Mouse (Mus musculus) heart, embryonic 13.5 days (tissue): ENCODE data around the gene Ccdc28b. TPM values are rescaled to one million over a fixed set of nuclear protein-coding genes. Genes with fewer than 3 reads are reported as not detected.

Experiments
- ATAC-seq: fragments of 200-750 bp; cut with Nextera tagmentation; 2 replicates; pipeline ENCODE4 v1.8.0; 2017; ENCODE audit warnings: moderate TSS enrichment; ENCODE audit not compliant: insufficient number of reproducible peaks, low FRiP score, low TSS enrichment; ENCODE audit errors: extremely low read depth
- H3K27ac ChIP-seq: fragments of 300-500 bp; sonication (generic); replicated peaks from 2 replicates; pipeline ENCODE4 v1.5.1; 2015; ENCODE audit warnings: moderate library complexity, mild to moderate bottlenecking, inconsistent platforms
- H3K27me3 ChIP-seq: fragments of 300-500 bp; sonication (generic); replicated peaks from 2 replicates; pipeline ENCODE4 v1.6.1; 2015; ENCODE audit warnings: mild to moderate bottlenecking, inconsistent platforms
- H3K36me3 ChIP-seq: fragments of 300-500 bp; sonication (generic); 2 replicates; pipeline ENCODE4 v1.6.1; 2015; ENCODE audit warnings: mild to moderate bottlenecking, inconsistent platforms
- H3K4me1 ChIP-seq: fragments of 300-500 bp; sonication (generic); 2 replicates; pipeline ENCODE4 v1.6.1; 2015; ENCODE audit warnings: inconsistent platforms
- H3K4me2 ChIP-seq: fragments of 300-500 bp; sonication (generic); 2 replicates; pipeline ENCODE4 v1.6.1; 2015; ENCODE audit warnings: inconsistent platforms, mild to moderate bottlenecking, moderate library complexity
- H3K4me3 ChIP-seq: fragments of 300-500 bp; sonication (generic); 2 replicates; pipeline ENCODE4 v1.5.1; 2015; ENCODE audit warnings: moderate library complexity, mild to moderate bottlenecking, inconsistent platforms
- H3K9ac ChIP-seq: fragments of 300-500 bp; sonication (generic); 2 replicates; pipeline ENCODE4 v1.6.1; 2015; ENCODE audit warnings: inconsistent platforms, mild to moderate bottlenecking, moderate library complexity
- H3K9me3 ChIP-seq: fragments of 300-500 bp; sonication (generic); 2 replicates; pipeline ENCODE4 v1.6.1; 2016; ENCODE audit warnings: inconsistent platforms
- WGBS: fragments of 180-500 bp; shearing (Covaris S2); methylation state at CpG from one replicate; pipeline ENCODE4 v1.1.7; 2015; ENCODE audit warnings: mixed read lengths; 5-methylcytosine and 5-hydroxymethylcytosine counted together
- polyA plus RNA-seq: library from polyadenylated mRNA; unstranded; fragments of >200 nt; fragmentation: Nextera tagmentation; extraction: Ambion mirVana; gene quantifications from 2 replicates; pipeline ENCODE4 v1.2.1, GENCODE M21; 2015

Ccdc28b gene
- polyA plus RNA-seq, 1 experiment from 2014 or later, result 41.1 TPM

DNA sequence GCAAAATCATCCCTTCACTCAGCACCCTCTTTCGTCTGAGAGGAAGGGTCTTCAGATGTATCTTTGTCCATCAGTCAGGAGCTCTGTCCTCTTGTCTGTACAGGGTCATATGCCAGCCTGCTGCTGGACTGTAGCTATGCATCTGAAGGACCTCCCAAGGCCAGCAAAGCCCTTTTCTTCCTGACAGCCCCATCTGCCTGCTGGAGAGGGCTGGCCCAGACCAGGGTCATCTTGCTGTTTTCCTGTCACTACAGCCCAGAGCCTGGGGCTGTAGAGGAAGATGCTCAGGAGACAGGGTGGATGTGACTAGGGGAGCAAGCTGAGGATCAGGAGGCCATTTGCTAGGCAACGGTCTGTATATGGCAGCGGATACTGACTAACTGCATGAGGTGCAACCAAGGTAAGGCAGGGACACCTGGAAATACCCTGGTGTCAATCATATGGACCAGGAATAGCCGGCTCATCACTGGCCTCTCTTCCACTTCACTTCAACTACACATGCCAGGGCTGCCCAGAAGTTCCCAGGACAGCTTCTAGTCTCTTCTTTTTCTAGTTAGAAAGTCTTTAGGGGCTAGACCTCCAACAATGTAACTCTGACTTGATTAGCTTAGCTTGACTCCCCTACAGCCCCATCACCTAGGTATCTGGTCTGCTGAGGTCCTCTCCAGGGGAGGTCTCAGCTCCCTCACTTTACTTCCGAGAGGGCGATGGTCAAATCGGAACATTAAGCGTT lies 778 bp downstream of the Ccdc28b start:
- peaks cover 45% of the 10 kb centered on the region for H3K4me1 ChIP-seq
- ATAC-seq, result no peak
- H3K4me3 ChIP-seq, result peak overlapping the region; percentile 78
- peaks cover 22% of the 10 kb centered on the region for H3K36me3 ChIP-seq
- peak overlapping the region; percentile 90 for H3K27ac ChIP-seq
- WGBS, result 18% methylated on average over 8 of the region's 8 CpGs
- peak overlapping the region; percentile 92 for H3K9ac ChIP-seq
- H3K9me3 ChIP-seq, result no peaks in the 10 kb centered on the region
- peak overlapping the region; percentile 88 for H3K4me2 ChIP-seq
- H3K27me3 ChIP-seq, result no peaks in the 10 kb centered on the region

DNA sequence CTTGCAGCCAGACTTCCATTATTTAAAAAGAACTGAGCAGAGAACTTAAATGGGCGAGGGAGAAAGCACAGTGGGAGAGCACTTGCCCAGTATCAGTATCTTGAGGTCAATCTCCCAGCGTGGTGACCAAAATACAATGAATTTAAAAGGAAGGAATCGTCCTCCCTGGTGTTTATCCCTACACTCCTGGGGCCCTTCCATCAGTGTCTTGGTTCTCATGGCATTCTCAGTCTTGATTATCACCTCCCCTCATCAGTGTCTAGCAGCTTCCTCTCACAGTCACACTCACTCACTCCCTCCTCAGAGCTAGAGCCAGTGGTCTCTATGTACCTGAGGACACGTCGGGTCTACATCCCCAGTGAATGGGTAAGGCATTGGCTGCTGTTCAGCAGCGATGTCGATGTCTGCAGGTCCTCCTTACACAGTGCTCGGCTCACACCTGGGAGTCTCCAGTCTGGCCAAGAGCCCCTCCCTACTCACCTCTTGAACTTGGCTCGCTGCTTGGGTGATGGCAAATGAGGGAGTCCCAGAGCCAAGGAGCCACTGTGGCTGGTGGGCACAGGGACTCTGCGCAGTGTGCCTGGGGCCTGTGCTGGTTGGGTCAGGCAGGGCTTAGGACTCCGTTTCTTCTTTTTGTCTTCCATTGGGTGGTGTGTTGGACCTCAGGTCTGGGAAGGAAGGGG lies 1.5 kb downstream of the Ccdc28b start:
- whole genome bisulfite sequencing, result 68% methylated on average over 11 of the region's 11 CpGs
- Histone ChIP-seq H3K4me1 (peaks cover 51% of the 10 kb centered on the region), H3K9ac (peak overlapping the region; percentile 92), H3K27me3 (no peaks in the 10 kb centered on the region), H3K4me2 (peak overlapping the region; percentile 88), H3K27ac (peak overlapping the region; percentile 53), H3K9me3 (no peaks in the 10 kb centered on the region), H3K36me3 (peaks cover 17% of the 10 kb centered on the region), H3K4me3 (peak overlapping the region; percentile 78)
- ATAC-seq, result no peak

DNA sequence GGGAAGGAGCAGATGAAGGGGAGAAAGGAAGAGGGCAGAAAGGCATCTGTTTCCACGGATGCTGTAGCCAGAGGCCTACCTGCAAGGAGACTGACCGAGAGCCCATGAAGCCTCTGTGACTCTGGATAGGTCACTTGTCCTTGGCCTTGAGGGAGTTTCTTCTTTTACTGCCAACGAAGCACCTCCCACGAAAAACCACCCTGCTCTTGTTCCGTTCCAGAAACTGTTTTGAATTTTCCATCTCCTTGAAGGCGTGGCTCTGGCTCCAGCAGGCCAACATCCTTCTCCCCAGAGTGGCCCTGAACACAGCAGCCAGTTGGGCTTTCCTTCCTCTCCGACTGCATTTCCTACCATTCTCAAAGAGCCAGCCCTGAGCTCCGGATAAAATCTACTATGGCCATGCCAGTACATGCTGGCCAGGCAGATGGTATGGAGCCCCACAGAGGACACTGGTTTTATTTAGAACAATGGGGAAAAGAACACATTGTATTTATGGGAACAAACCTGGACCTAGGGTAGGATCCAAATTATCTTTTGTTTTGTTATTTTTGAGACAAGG lies 2.4 kb downstream of the Ccdc28b start:
- 71% methylated on average over 8 of the region's 8 CpGs for WGBS

DNA sequence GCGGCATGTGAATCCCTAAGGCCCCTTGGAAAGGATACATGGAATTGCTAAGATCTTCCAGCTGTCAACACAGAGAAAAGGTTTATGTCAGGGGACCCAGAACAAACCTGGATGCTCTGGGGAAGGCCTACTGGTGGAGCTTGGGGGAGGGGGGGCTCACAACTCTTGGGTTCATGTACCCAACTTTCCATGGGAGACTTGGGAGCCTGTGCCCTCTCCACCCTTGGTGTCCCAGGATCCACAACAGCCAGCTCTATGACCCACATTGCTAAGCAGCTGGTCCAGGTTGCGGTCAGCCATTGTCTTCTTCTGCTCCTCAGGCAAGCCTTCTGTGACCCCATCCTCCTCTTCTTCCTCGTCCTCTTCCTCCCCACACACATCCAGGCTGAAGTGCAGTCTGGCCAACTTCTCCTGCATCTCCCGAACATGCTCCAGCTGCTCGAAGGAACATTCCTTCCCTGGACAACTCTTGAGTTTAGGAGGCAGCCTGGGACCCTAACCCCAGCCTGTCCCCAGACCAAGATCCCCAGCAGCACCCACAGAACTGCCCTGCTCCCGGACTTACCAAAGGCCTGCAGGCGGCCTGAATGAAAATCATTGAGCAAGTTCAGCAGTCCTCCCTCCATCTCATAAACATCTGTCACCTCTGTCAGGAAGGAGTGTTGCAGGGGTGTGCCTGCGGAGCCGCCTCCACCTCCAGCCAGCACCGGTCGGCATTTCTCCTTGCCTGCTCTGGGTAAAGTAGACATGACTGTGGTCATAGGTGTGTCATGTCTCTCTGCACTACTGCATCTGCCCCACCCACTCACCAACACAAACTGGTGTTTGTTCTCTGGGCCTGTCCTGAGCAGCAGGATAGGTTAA lies 3.1 kb downstream of the Ccdc28b start:
- Histone ChIP-seq H3K4me2 (peak overlapping the region; percentile 5; the same call in 1 of the 2 replicates), H3K4me1 (peaks cover 48% of the 10 kb centered on the region), H3K9ac (0 out of 2 replicates have a peak overlapping the region, but pooled peaks have one; percentile 1), H3K4me3 (no peak overlapping the region), H3K36me3 (peaks cover 18% of the 10 kb centered on the region), H3K9me3 (no peaks in the 10 kb centered on the region), H3K27me3 (no peaks in the 10 kb centered on the region), H3K27ac (peak overlapping the region; percentile 60)
- ATAC-seq, result no peak
- 81% methylated on average over 11 of the region's 11 CpGs for WGBS

More for the DNA sequence above, 2.4 kb downstream of the Ccdc28b start:
- Histone ChIP-seq H3K9me3 (no peaks in the 10 kb centered on the region), H3K9ac (no peak overlapping the region), H3K4me3 (no peak overlapping the region), H3K36me3 (peaks cover 17% of the 10 kb centered on the region), H3K27ac (peak overlapping the region; percentile 60), H3K4me1 (peaks cover 51% of the 10 kb centered on the region), H3K27me3 (no peaks in the 10 kb centered on the region), H3K4me2 (peak overlapping the region; percentile 9)
- no peak for ATAC-seq

DNA sequence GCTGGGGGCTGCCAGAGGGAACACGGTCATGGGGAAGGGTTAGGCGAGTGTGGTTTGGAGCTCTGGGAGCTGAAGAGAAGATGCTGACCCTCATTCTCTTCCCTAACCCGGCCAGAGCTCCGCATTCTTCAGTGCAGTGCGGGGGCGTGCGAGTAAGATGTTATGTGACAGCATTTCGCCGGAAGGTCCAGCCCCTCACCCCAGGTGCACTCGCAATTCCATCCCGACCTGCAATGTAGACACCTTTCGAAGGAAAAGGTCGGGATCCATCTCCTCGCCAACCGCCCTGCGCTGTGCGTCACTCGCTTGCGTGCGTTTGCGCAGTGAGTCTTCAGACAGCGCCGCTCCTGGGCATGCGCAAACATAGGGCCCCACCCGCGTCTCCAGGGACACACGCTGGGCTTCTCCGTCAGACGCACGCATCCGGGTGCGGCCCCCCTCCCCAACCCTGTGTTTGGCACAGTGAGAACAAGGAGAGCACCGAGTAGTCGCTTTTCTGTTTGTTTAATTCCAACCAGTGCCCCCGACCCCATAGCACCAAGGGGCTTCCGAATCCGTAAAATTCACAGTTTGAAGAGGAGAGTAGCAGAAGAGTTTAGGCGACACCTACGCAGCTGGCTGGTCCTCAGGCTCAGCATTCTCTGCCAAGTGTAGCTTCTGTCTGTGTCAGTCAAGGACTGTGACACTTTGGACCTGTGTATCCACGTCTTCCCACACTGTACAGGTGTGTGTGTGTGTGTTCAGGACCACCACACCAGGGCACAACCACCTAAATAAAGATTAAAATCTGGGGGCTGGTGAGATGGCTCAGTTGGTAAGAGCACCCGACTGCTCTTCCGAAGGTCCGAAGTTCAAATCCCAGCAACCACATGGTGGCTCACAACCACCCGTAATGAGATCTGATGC lies 4.7 kb downstream of the Ccdc28b start, which contains the start of gene Iqcc:
Gene Iqcc, minus strand, starts transcription at position 314 of the 906 bp plus-strand sequence.
- Histone ChIP-seq H3K27me3 (no peaks in the 10 kb centered on the region), H3K36me3 (peaks cover 24% of the 10 kb centered on the region), H3K9ac (peak within 1 kb of the TSS; percentile 88), H3K9me3 (no peaks in the 10 kb centered on the region), H3K4me3 (peak within 1 kb of the TSS; percentile 69), H3K4me2 (peak within 1 kb of the TSS; percentile 91), H3K27ac (peak within 1 kb of the TSS; percentile 83), H3K4me1 (peaks cover 41% of the 10 kb centered on the region)
- WGBS, result 4% methylated on average over 44 of the region's 44 CpGs
- ATAC-seq, result peak; percentile 81; the same call in 1 of the 2 replicates

DNA sequence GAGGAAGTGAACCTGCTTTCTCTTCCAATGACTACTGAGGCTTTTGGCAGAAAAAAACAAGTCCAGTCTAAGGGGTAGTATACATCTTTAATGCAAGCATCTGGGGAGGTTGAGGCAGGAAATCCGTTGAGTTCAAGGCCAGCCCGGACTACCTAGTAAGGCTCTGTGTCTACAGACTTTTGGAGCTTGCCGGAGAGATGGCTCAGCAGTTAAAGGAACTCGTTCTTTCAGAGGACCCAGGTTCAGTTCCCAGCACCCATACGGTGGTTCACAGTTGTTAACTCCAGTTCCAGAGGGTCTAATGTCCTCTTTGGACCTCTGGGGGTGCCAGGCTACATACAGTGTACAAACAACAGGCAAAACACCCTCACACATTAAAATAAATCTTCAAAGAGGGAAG lies 5.7 kb downstream of the Ccdc28b start:
- H3K9me3 ChIP-seq, result no peaks in the 10 kb centered on the region
- 89% methylated on average over 5 of the region's 5 CpGs for WGBS
- no peak for ATAC-seq
- peaks cover 24% of the 10 kb centered on the region for H3K36me3 ChIP-seq
- peak overlapping the region; percentile 83 for H3K27ac ChIP-seq
- peaks cover 40% of the 10 kb centered on the region for H3K4me1 ChIP-seq
- H3K9ac ChIP-seq, result peak overlapping the region; percentile 88
- peak overlapping the region; percentile 69 for H3K4me3 ChIP-seq
- H3K27me3 ChIP-seq, result no peaks in the 10 kb centered on the region
- peak overlapping the region; percentile 91 for H3K4me2 ChIP-seq

DNA sequence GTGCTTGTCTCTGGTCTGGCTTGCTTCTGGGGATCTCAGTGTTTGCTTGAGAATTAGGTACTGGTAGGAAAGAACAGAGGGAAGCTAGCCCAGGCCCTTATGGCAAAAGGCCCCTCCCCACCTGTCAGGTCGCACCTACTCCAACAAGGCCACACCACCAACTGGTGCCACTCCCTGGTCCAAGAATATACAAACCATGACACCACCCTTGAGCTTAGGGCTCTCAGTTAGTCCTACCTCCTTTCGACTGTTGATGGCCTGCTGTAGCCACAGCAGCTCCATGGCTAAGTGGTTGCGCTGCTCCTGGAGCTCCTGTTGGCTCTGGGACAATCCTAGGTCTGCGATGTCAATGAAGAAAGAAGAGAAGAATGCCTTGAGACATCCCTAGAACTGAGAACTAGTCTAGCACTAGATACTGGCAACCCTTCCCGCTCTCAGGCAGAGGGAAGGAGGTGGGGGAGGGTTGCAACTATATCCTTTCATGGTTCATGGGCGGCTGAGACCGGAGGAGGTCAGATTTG lies 6.6 kb downstream of the Ccdc28b start:
- Histone ChIP-seq H3K4me2 (no peak overlapping the region), H3K4me3 (no peak overlapping the region), H3K9me3 (no peaks in the 10 kb centered on the region), H3K9ac (0 out of 2 replicates have a peak overlapping the region, but pooled peaks have one; percentile 5), H3K27me3 (no peaks in the 10 kb centered on the region), H3K4me1 (peaks cover 32% of the 10 kb centered on the region), H3K36me3 (peaks cover 24% of the 10 kb centered on the region), H3K27ac (no peak overlapping the region)
- no peak for ATAC-seq
- 89% methylated on average over 7 of the region's 7 CpGs for WGBS

DNA sequence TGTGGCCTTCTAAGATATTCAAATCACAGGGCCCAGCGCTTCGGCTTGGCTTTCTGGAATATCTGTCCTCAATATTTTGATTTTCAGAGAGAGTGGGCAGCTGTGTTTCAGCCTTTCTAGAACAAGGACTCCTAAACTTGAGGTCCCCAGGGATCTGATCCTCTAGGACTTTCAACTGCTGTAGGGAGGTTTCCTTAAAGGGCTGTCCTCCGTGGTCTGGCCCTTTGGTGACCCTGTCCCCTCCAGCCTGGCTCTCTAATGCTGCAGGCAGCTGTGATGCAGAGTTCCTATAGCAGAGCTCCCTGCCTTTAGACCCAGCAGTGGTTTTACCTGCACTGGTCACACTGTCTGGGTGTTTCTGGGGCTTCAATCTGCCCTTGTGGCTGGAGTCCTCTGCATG lies 7.1 kb downstream of the Ccdc28b start:
- no peaks in the 10 kb centered on the region for H3K9me3 ChIP-seq
- H3K36me3 ChIP-seq, result peaks cover 24% of the 10 kb centered on the region
- no peak overlapping the region for H3K9ac ChIP-seq
- no peak overlapping the region for H3K27ac ChIP-seq
- no peaks in the 10 kb centered on the region for H3K27me3 ChIP-seq
- H3K4me2 ChIP-seq, result no peak overlapping the region
- no peak overlapping the region for H3K4me3 ChIP-seq
- H3K4me1 ChIP-seq, result peaks cover 26% of the 10 kb centered on the region
- ATAC-seq, result no peak
- WGBS, result 86% methylated on average over 3 of the region's 3 CpGs

DNA sequence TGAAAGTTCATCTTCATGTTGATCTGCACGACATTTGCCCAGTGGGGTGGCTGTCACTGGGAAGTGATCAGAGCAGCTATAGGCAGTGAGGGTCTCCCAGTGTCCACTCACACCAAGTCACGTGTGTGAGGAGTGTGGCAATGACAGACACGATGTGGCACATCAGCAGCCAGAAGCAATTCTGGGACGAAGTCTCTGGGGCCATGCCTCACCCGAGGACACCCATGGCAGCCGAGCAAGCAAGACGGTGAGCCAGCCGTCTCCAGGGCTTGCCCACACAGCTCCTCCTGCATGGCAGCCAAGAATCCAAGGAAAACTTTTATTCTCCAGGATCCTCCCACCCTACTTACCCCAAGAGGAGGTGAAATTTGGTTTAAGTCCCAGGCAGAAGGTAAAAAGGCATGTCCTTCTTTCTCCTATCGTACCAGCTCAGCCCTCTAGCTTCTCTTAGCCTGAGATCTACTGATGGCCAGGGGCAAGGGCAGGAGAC lies 7.9 kb downstream of the Ccdc28b start:
- WGBS, result 85% methylated on average over 9 of the region's 9 CpGs
- Histone ChIP-seq H3K27ac (no peak overlapping the region), H3K4me1 (peaks cover 24% of the 10 kb centered on the region), H3K36me3 (peaks cover 24% of the 10 kb centered on the region), H3K9ac (no peak overlapping the region), H3K4me3 (no peak overlapping the region), H3K27me3 (no peaks in the 10 kb centered on the region), H3K9me3 (no peaks in the 10 kb centered on the region), H3K4me2 (no peak overlapping the region)
- no peak for ATAC-seq

DNA sequence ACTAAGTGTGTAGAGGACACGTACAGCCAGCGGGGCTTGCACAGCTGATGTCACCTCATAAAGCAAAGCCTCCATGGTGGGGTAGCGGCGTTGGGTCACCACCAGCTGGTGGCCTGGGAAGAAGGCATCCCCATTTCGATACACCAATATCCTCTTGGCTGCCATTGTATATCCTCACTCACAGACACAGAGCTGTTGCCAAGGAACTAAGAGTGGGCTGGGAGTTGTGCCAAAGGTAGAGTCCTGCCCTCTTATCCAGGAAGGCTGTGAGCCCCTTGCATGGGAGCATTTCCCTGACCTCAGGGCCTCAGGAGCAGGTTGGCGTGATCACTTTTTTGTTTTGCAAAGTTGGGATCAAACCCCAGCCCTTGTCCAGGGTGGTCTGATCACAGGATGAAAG lies 9.7 kb downstream of the Ccdc28b start, which contains the start of gene Dcdc2b:
Gene Dcdc2b, minus strand, starts transcription at position 165 of the 400 bp plus-strand sequence.
- 73% methylated on average over 6 of the region's 6 CpGs for WGBS
- H3K27me3 ChIP-seq, result no peaks in the 10 kb centered on the region
- H3K36me3 ChIP-seq, result peaks cover 33% of the 10 kb centered on the region
- H3K27ac ChIP-seq, result no peak within 1 kb of the TSS
- ATAC-seq, result no peak
- no peak within 1 kb of the TSS for H3K4me3 ChIP-seq
- no peaks in the 10 kb centered on the region for H3K9me3 ChIP-seq
- H3K4me1 ChIP-seq, result peaks cover 21% of the 10 kb centered on the region
- H3K4me2 ChIP-seq, result no peak within 1 kb of the TSS
- peak within 1 kb of the TSS; percentile 24; the same call in 1 of the 2 replicates for H3K9ac ChIP-seq
